Mouse (Mus musculus): ENCODE results near the gene Nit2. TPM values are rescaled to one million over a fixed set of nuclear protein-coding genes. Genes with fewer than 3 reads are reported as not detected.

The Nit2 gene
- 49.8 and 51.3 TPM in 2 replicates for polyA plus RNA-seq (2014; fragmentation: Nextera tagmentation; extraction: Ambion mirVana)

DNA sequence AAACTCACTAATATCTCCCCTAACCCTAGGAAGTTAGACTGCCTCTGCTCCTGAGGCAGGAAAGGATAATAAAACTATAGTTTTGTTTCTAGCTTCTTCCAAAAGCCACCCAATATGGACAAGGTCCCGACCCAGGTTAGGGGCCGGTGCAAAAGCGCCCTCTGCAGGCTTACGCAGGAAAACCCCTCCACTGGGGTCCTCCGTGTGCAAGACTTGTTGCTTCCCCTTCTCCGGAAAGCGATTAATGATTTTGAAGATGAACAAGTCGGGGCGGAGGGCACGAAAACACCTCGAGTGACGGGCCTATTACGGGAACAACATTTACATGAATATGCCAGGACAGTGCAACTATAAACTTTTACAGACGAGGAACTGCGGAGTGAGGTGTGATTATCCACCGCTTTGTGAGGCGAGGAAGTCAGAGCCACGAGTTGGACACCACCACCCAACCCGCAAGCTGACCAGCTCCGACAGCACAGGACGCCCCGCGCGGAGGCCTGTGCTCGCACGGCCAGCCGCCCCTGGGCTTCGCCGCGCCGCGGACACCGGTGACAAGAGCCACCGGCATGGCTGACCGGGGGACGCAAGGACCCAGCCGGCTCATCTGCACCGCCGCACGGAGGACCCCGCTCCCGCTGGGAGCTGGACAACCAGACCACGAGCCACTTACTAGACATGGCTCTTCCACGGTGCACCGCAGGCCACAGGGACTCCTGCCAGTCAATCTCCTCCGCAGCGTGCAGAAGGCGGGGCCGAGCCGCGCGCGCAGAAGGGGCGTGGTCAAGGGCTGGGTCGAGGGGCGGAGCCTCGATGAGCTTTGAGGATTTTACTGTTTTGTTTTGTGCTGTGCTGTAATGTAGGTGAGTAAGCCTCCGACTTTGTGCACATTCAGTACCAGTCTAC, at the start of gene Nit2:
Gene Nit2, minus strand, starts transcription at position 731 of the 903 bp plus-strand sequence.
- Histone ChIP-seq H3K4me3 (ENCODE audit: low read depth, low read length) (peak within 1 kb of the TSS; percentile 76), H3K4me2 (ENCODE audit: low read depth) (peak within 1 kb of the TSS; percentile 81), H3K27ac (ENCODE audit: low read depth, low read length) (peak within 1 kb of the TSS; percentile 64), H3K9me3 (ENCODE audit: control insufficient read depth, low read length) (no peaks in the 10 kb centered on the region), H3K4me1 (ENCODE audit: control insufficient read depth, insufficient read depth, low read length) (no peaks in the 10 kb centered on the region), H3K9ac (ENCODE audit: low read length) (peak within 1 kb of the TSS; percentile 80), H3K36me3 (ENCODE audit: control insufficient read depth, insufficient read depth, low read length) (no peaks in the 10 kb centered on the region; the same call in 1 of the 2 replicates), H3K27me3 (ENCODE audit: control insufficient read depth, insufficient read depth, low read length) (no peaks in the 10 kb centered on the region)
- peak; percentile 91 for DNase-seq (ENCODE audit: low spot score)
- WGBS, result under 1% methylated on average over 58 of the region's 58 CpGs
- peak; percentile 98 for ATAC-seq (ENCODE audit: insufficient read depth, low FRiP score, low TSS enrichment)

DNA sequence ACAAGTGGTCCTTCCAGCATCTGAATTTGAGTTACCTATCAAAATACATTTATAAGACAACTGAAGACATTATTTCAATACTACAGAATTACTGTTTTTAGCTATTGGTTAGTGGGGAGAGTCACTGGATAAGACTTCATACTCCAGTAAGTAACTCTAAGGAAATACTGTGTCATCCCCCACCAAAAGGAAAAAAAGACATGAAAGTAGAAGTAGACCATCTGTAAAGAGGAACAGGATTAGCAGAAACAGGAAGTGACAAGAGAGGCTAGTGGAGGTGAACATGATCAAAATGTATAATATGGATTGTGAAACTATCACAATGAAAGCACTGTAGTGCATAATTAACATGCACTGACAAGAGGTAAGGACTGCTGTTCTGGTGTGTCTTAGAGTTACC, 48.8 kb upstream of the Nit2 start:
- DNase-seq (ENCODE audit: low spot score), result no peak
- no peak overlapping the region for H3K4me2 ChIP-seq (ENCODE audit: low read depth)
- no peaks in the 10 kb centered on the region for H3K4me1 ChIP-seq (ENCODE audit: control insufficient read depth, insufficient read depth, low read length)
- H3K9ac ChIP-seq (ENCODE audit: low read length), result no peak overlapping the region
- H3K27me3 ChIP-seq (ENCODE audit: control insufficient read depth, insufficient read depth, low read length), result no peaks in the 10 kb centered on the region
- H3K4me3 ChIP-seq (ENCODE audit: low read depth, low read length), result no peak overlapping the region
- ATAC-seq (ENCODE audit: insufficient read depth, low FRiP score, low TSS enrichment), result no peak
- H3K9me3 ChIP-seq (ENCODE audit: control insufficient read depth, low read length), result no peaks in the 10 kb centered on the region
- H3K27ac ChIP-seq (ENCODE audit: low read depth, low read length), result no peak overlapping the region
- no peaks in the 10 kb centered on the region for H3K36me3 ChIP-seq (ENCODE audit: control insufficient read depth, insufficient read depth, low read length)

DNA sequence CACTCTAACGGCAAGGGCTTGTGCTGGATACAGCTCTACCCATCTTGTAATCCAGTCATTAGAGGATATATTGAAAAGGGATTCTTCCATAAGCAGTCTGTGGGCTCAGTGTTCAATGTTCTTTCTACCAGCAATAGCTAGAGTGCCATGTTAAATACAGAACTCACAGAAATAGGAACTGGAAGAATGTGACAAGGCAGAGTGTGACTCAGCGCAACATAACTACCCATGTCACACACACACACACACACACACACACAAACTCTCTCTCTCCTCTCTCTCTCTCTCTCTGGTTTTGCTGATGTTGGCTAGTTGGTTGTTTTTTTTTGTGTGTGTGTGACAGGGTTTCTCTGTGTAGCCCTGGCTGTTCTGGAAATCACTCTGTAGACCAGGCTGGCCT, 43.9 kb upstream of the Nit2 start:
- ATAC-seq (ENCODE audit: insufficient read depth, low FRiP score, low TSS enrichment), result no peak

DNA sequence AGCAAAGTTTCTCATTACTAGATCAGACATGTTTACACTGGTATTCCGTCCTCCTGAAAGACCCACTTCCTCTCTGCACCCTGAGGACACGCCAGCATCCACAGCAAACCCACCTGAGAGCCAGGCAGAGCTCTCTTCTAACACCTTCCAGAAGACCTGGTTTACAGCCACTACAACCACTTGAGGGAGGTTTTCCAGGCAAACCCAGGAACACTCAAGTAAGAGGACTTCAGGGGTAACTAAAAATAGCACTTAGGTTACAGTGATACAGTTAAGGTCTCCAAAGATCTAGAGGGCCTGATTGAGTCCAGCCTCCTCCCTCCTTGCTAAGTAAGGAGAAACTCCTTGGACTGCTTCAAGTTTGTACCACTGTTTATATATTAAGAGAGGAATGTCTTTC, 41.2 kb upstream of the Nit2 start:
- H3K27ac ChIP-seq (ENCODE audit: low read depth, low read length), result no peak overlapping the region
- no peak overlapping the region for H3K4me2 ChIP-seq (ENCODE audit: low read depth)
- ATAC-seq (ENCODE audit: insufficient read depth, low FRiP score, low TSS enrichment), result no peak
- DNase-seq (ENCODE audit: low spot score), result no peak
- no peak overlapping the region for H3K4me3 ChIP-seq (ENCODE audit: low read depth, low read length)
- H3K9ac ChIP-seq (ENCODE audit: low read length), result no peak overlapping the region
- no peaks in the 10 kb centered on the region for H3K9me3 ChIP-seq (ENCODE audit: control insufficient read depth, low read length)
- H3K4me1 ChIP-seq (ENCODE audit: control insufficient read depth, insufficient read depth, low read length), result no peaks in the 10 kb centered on the region
- WGBS, result 82% methylated on average over 2 of the region's 2 CpGs
- no peaks in the 10 kb centered on the region for H3K27me3 ChIP-seq (ENCODE audit: control insufficient read depth, insufficient read depth, low read length)
- H3K36me3 ChIP-seq (ENCODE audit: control insufficient read depth, insufficient read depth, low read length), result no peaks in the 10 kb centered on the region

More for the DNA sequence above, 43.9 kb upstream of the Nit2 start:
- H3K9ac ChIP-seq (ENCODE audit: low read length), result no peak overlapping the region
- no peak overlapping the region for H3K27ac ChIP-seq (ENCODE audit: low read depth, low read length)
- H3K4me2 ChIP-seq (ENCODE audit: low read depth), result no peak overlapping the region
- no peaks in the 10 kb centered on the region for H3K9me3 ChIP-seq (ENCODE audit: control insufficient read depth, low read length)
- 97% methylated on average over 2 of the region's 2 CpGs for WGBS
- DNase-seq (ENCODE audit: low spot score), result no peak
- H3K27me3 ChIP-seq (ENCODE audit: control insufficient read depth, insufficient read depth, low read length), result no peaks in the 10 kb centered on the region
- no peaks in the 10 kb centered on the region for H3K4me1 ChIP-seq (ENCODE audit: control insufficient read depth, insufficient read depth, low read length)
- H3K4me3 ChIP-seq (ENCODE audit: low read depth, low read length), result no peak overlapping the region
- H3K36me3 ChIP-seq (ENCODE audit: control insufficient read depth, insufficient read depth, low read length), result no peaks in the 10 kb centered on the region

DNA sequence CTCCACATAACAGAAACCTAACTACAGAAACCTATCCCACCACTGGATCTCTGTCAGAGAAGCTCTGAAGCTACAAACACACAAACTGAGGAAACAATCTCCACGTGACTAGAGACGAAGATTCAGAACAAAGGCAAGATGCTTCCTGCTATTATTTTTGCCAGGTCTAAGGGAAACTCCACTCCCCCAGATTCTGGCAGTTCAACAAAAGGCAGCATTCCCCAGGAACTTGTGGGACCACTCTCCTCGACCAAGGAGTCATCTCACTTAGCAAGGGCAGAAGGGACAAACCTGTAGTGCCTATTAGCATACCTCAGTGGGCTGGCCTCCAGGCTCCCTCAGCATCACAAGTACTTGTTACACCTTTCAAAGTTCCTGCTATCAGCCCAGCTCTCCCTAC, 30.1 kb upstream of the Nit2 start:
- Histone ChIP-seq H3K27ac (ENCODE audit: low read depth, low read length) (no peak overlapping the region), H3K27me3 (ENCODE audit: control insufficient read depth, insufficient read depth, low read length) (no peaks in the 10 kb centered on the region), H3K4me1 (ENCODE audit: control insufficient read depth, insufficient read depth, low read length) (no peaks in the 10 kb centered on the region), H3K9me3 (ENCODE audit: control insufficient read depth, low read length) (no peaks in the 10 kb centered on the region), H3K4me3 (ENCODE audit: low read depth, low read length) (no peak overlapping the region), H3K36me3 (ENCODE audit: control insufficient read depth, insufficient read depth, low read length) (no peaks in the 10 kb centered on the region), H3K9ac (ENCODE audit: low read length) (no peak overlapping the region), H3K4me2 (ENCODE audit: low read depth) (no peak overlapping the region)
- DNase-seq (ENCODE audit: low spot score) (no peak), ATAC-seq (ENCODE audit: insufficient read depth, low FRiP score, low TSS enrichment) (no peak)
- WGBS, result 84% methylated on average over 3 of the region's 3 CpGs

DNA sequence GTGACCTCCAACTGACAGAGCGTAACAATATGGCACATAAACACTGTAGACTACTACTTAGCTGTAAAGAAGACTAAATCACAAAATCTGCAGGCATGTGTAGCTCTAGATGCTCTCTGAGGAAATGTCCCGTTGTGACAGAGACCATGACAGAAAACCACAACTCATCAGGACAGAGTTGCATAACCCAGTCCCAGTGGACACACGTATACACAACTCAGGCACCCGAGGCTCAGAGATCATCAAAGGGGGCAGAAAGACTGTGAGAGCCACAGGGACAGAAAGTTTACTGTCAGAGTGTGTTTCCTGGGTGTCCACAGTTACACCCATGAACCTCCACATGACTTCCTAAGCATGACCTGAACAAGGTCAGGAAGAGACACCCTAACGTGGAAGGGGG, 29.4 kb upstream of the Nit2 start:
- Histone ChIP-seq H3K4me2 (ENCODE audit: low read depth) (no peak overlapping the region), H3K4me3 (ENCODE audit: low read depth, low read length) (no peak overlapping the region), H3K4me1 (ENCODE audit: control insufficient read depth, insufficient read depth, low read length) (no peaks in the 10 kb centered on the region), H3K27me3 (ENCODE audit: control insufficient read depth, insufficient read depth, low read length) (no peaks in the 10 kb centered on the region), H3K9me3 (ENCODE audit: control insufficient read depth, low read length) (no peaks in the 10 kb centered on the region), H3K36me3 (ENCODE audit: control insufficient read depth, insufficient read depth, low read length) (no peaks in the 10 kb centered on the region), H3K9ac (ENCODE audit: low read length) (no peak overlapping the region), H3K27ac (ENCODE audit: low read depth, low read length) (no peak overlapping the region)
- WGBS, result 84% methylated on average over 5 of the region's 5 CpGs
- DNase-seq (ENCODE audit: low spot score) (no peak), ATAC-seq (ENCODE audit: insufficient read depth, low FRiP score, low TSS enrichment) (no peak)

DNA sequence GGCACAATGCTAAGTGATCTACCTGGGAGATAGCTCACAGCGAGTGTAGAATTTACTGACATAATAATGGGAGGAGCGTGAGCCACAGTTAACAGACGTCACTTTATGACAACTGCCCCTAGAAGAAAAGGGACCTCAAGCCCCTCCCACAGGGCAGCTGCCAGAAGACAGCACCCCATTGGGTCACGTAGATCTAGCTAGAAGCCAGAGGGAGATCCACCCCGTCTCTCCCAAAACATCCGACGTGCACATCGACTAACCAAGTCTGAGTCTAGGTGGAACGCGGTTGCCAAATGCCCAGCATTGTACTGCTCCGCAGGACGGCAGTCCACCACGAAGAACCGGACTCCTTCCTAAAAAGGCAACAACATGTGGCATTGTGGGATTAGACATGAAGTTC, 24.1 kb upstream of the Nit2 start:
- no peaks in the 10 kb centered on the region; the same call in 1 of the 2 replicates for H3K36me3 ChIP-seq (ENCODE audit: control insufficient read depth, insufficient read depth, low read length)
- H3K4me2 ChIP-seq (ENCODE audit: low read depth), result no peak overlapping the region
- WGBS, result 89% methylated on average over 14 of the region's 14 CpGs
- H3K9ac ChIP-seq (ENCODE audit: low read length), result no peak overlapping the region
- H3K27ac ChIP-seq (ENCODE audit: low read depth, low read length), result no peak overlapping the region
- no peak for DNase-seq (ENCODE audit: low spot score)
- no peak for ATAC-seq (ENCODE audit: insufficient read depth, low FRiP score, low TSS enrichment)
- no peaks in the 10 kb centered on the region for H3K27me3 ChIP-seq (ENCODE audit: control insufficient read depth, insufficient read depth, low read length)
- no peak overlapping the region for H3K4me3 ChIP-seq (ENCODE audit: low read depth, low read length)
- no peaks in the 10 kb centered on the region for H3K9me3 ChIP-seq (ENCODE audit: control insufficient read depth, low read length)
- H3K4me1 ChIP-seq (ENCODE audit: control insufficient read depth, insufficient read depth, low read length), result no peaks in the 10 kb centered on the region

DNA sequence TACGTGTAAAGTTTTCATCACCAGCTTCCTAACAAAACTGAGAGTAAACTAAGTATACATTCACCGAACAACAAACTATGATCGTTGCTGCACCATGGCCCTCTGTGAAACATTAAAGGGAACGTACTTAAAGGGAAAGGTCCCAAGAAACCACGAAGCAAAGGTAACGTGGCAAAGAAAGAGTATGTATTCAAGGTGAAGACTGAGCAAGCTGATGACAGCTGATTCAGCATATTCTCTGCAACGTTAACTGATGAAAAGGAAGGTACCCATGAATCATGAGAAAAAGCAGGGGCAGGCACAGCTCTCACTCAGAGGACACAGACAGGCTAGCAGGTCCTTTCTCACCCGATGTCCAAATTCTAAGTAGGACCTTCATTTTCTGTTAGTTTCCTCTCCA, 23.2 kb upstream of the Nit2 start:
- 92% methylated on average over 8 of the region's 8 CpGs for WGBS
- no peaks in the 10 kb centered on the region for H3K9me3 ChIP-seq (ENCODE audit: control insufficient read depth, low read length)
- DNase-seq (ENCODE audit: low spot score), result no peak
- no peak for ATAC-seq (ENCODE audit: insufficient read depth, low FRiP score, low TSS enrichment)
- no peak overlapping the region for H3K27ac ChIP-seq (ENCODE audit: low read depth, low read length)
- H3K4me1 ChIP-seq (ENCODE audit: control insufficient read depth, insufficient read depth, low read length), result no peaks in the 10 kb centered on the region
- no peak overlapping the region for H3K4me2 ChIP-seq (ENCODE audit: low read depth)
- no peaks in the 10 kb centered on the region; the same call in 1 of the 2 replicates for H3K36me3 ChIP-seq (ENCODE audit: control insufficient read depth, insufficient read depth, low read length)
- H3K4me3 ChIP-seq (ENCODE audit: low read depth, low read length), result no peak overlapping the region
- H3K9ac ChIP-seq (ENCODE audit: low read length), result no peak overlapping the region
- no peaks in the 10 kb centered on the region for H3K27me3 ChIP-seq (ENCODE audit: control insufficient read depth, insufficient read depth, low read length)

DNA sequence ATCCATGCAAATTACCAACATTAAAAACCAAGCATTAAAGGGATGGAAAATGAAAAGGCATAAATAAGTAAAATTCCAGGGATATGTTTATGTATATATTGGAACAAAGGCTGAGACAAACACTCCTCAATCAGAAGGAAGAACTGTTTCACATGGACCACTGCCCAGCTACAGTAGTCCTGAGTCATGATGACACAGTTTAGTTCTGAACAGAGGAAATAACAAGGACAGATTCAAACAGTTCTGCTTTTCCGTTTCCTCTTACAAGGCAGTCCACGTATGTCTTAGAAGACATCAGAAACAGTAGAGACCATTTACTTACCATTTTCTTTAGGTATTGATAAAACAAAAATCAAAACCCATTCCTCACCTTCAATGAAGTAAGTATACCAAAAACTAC, 22.4 kb upstream of the Nit2 start:
- Histone ChIP-seq H3K36me3 (ENCODE audit: control insufficient read depth, insufficient read depth, low read length) (no peaks in the 10 kb centered on the region; the same call in 1 of the 2 replicates), H3K9me3 (ENCODE audit: control insufficient read depth, low read length) (no peaks in the 10 kb centered on the region), H3K27ac (ENCODE audit: low read depth, low read length) (no peak overlapping the region), H3K4me1 (ENCODE audit: control insufficient read depth, insufficient read depth, low read length) (no peaks in the 10 kb centered on the region), H3K9ac (ENCODE audit: low read length) (no peak overlapping the region), H3K4me3 (ENCODE audit: low read depth, low read length) (no peak overlapping the region), H3K27me3 (ENCODE audit: control insufficient read depth, insufficient read depth, low read length) (no peaks in the 10 kb centered on the region), H3K4me2 (ENCODE audit: low read depth) (no peak overlapping the region)
- DNase-seq (ENCODE audit: low spot score), result no peak
- ATAC-seq (ENCODE audit: insufficient read depth, low FRiP score, low TSS enrichment), result no peak
- 93% methylated on average over 2 of the region's 2 CpGs for WGBS
